17 mouse cellular contexts compared by ENCODE assay signal in the genomic region with DNA sequence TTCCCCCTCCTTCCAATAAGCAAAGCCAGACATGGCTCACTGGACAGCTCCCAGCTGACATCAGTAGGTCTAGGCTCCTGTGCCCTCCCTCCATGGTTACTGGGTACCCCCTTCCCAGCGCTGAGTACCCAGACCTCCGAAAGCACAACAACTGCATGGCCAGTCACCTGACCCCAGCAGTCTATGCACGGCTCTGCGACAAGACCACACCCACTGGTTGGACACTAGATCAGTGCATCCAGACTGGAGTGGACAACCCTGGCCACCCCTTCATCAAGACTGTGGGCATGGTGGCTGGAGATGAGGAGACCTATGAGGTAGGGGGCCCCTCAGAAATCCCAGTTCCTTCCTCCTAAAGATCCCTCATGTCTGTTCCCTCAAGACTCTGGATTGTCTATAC. TPM values are rescaled to one million over a fixed set of nuclear protein-coding genes. Genes with fewer than 3 reads are reported as not detected.
DNase-seq lines count a peak whose midpoint lies in the region; ATAC-seq and TF ChIP-seq lines count a peak whose summit lies in the region.
"Had no signal": no experiment of that assay in that cellular context is flagged by ENCODE, and none has a peak within 500 bp of the region (broad histone marks: within the 10 kb centered on the region; RNA-seq: fewer than 3 reads in every experiment).

No protein-coding gene starts in this region.

- H3K27ac ChIP-seq in forebrain, embryonic 16.5 days (ENCODE audit: low read length) = no peak overlapping the region
- H3K27ac ChIP-seq in forebrain, embryonic 11.5 days (ENCODE audit: low read depth, low read length) = no peak overlapping the region
- H3K27ac ChIP-seq in hindbrain, embryonic 14.5 days = no peak overlapping the region
- no peak overlapping the region for H3K27ac ChIP-seq in neural tube, embryonic 13.5 days (replicated peaks)
- no peak overlapping the region for H3K27ac ChIP-seq in kidney, adult 2 months (ENCODE audit: insufficient read depth, low read depth, low read length)
- H3K27ac ChIP-seq: gastrocnemius, adult 2 months; limb, embryonic 15.5 days had no signal

- H3K27me3 ChIP-seq in forebrain, embryonic 16.5 days (replicated peaks; ENCODE audit: control insufficient read depth, insufficient read depth, low read length) = peaks cover 13% of the 10 kb centered on the region
- H3K27me3 ChIP-seq in forebrain, embryonic 11.5 days (ENCODE audit: control insufficient read depth, insufficient read depth, low read length) = peaks cover 6% of the 10 kb centered on the region; the same call in 1 of the 2 replicates
- H3K27me3 ChIP-seq in hindbrain, embryonic 14.5 days (ENCODE audit: control insufficient read depth, insufficient read depth, low read length) = peaks cover 20% of the 10 kb centered on the region
- H3K27me3 ChIP-seq in neural tube, embryonic 13.5 days = peaks cover 54% of the 10 kb centered on the region
- H3K27me3 ChIP-seq in kidney, adult 2 months (replicated peaks; ENCODE audit: control insufficient read depth, insufficient read depth, low read length) = no peaks in the 10 kb centered on the region

- H3K4me3 ChIP-seq in forebrain, embryonic 16.5 days (replicated peaks; ENCODE audit: low read length) = no peak overlapping the region
- H3K4me3 ChIP-seq in forebrain, embryonic 11.5 days (ENCODE audit: low read depth, low read length) = no peak overlapping the region
- peak overlapping the region; percentile 42 for H3K4me3 ChIP-seq in hindbrain, embryonic 14.5 days (replicated peaks; ENCODE audit: low read length)
- H3K4me3 ChIP-seq in neural tube, embryonic 13.5 days = peak overlapping the region; percentile 44
- H3K4me3 ChIP-seq in kidney, adult 2 months (ENCODE audit: insufficient read depth, low read depth, low read length) = no peak overlapping the region
- H3K4me3 ChIP-seq: erythroblast, embryonic 14.5 days; gastrocnemius, adult 2 months had no signal

- TF ChIP-seq CTCF in kidney, adult 2 months (conservative IDR thresholded peaks at IDR 0.05; ENCODE audit: insufficient read depth, insufficient read length, low read depth, low read length) = no peak

- H3K4me2 ChIP-seq in forebrain, embryonic 16.5 days (ENCODE audit: low read length) = peak overlapping the region; percentile 62; the same call in 1 of the 2 replicates
- no peak overlapping the region for H3K4me2 ChIP-seq in forebrain, embryonic 11.5 days (ENCODE audit: low read depth, low read length, severe bottlenecking)
- H3K4me2 ChIP-seq in hindbrain, embryonic 14.5 days (replicated peaks) = peak overlapping the region; percentile 60
- peak overlapping the region; percentile 53 for H3K4me2 ChIP-seq in neural tube, embryonic 13.5 days

- 43% methylated on average over 4 of the region's 4 CpGs for WGBS in forebrain, embryonic 16.5 days
- 44% methylated on average over 4 of the region's 4 CpGs for WGBS in forebrain, embryonic 11.5 days
- 56% methylated on average over 4 of the region's 4 CpGs for whole genome bisulfite sequencing in hindbrain, embryonic 14.5 days
- 55% methylated on average over 4 of the region's 4 CpGs for WGBS in neural tube, embryonic 13.5 days
- 49% methylated on average over 4 of the region's 4 CpGs for WGBS in kidney, adult 2 months

- no peak for ATAC-seq in forebrain, embryonic 16.5 days
- ATAC-seq in forebrain, embryonic 11.5 days (replicated peaks; ENCODE audit: low FRiP score) = no peak
- no peak for ATAC-seq in hindbrain, embryonic 14.5 days (ENCODE audit: low FRiP score)
- no peak for ATAC-seq in neural tube, embryonic 13.5 days (ENCODE audit: low read depth)

- H3K9ac ChIP-seq in forebrain, embryonic 16.5 days (replicated peaks; ENCODE audit: low read depth, low read length) = no peak overlapping the region
- no peak overlapping the region for H3K9ac ChIP-seq in forebrain, embryonic 11.5 days (ENCODE audit: low read length)
- H3K9ac ChIP-seq in hindbrain, embryonic 14.5 days = peak overlapping the region; percentile 72; the same call in 1 of the 2 replicates
- 0 out of 2 replicates have a peak overlapping the region, but pooled peaks have one; percentile 72 for H3K9ac ChIP-seq in neural tube, embryonic 13.5 days
- H3K9ac ChIP-seq: limb, embryonic 15.5 days had no signal

- no peaks in the 10 kb centered on the region for H3K9me3 ChIP-seq in forebrain, embryonic 16.5 days (ENCODE audit: control insufficient read depth, low read length)
- H3K9me3 ChIP-seq in forebrain, embryonic 11.5 days (ENCODE audit: control insufficient read depth, low read length) = no peaks in the 10 kb centered on the region
- no peaks in the 10 kb centered on the region for H3K9me3 ChIP-seq in hindbrain, embryonic 14.5 days (ENCODE audit: control insufficient read depth, low read length)
- no peaks in the 10 kb centered on the region for H3K9me3 ChIP-seq in neural tube, embryonic 13.5 days
- H3K9me3 ChIP-seq: limb, embryonic 15.5 days had no signal

- no peak for TF ChIP-seq POLR2A in kidney, adult 2 months (IDR thresholded peaks at IDR 0.05; ENCODE audit: low read depth, low read length)

- H3K4me1 ChIP-seq in forebrain, embryonic 16.5 days (replicated peaks; ENCODE audit: control insufficient read depth, insufficient read depth, low read length) = peaks cover 9% of the 10 kb centered on the region
- H3K4me1 ChIP-seq in forebrain, embryonic 11.5 days (replicated peaks; ENCODE audit: control insufficient read depth, insufficient read depth, low read length) = peaks cover 8% of the 10 kb centered on the region; the same call in 1 of the 2 replicates
- H3K4me1 ChIP-seq in hindbrain, embryonic 14.5 days (replicated peaks; ENCODE audit: control insufficient read depth, insufficient read depth, low read length) = peaks cover 4% of the 10 kb centered on the region; the same call in 1 of the 2 replicates
- H3K4me1 ChIP-seq in neural tube, embryonic 13.5 days (replicated peaks) = peaks cover 23% of the 10 kb centered on the region
- no peaks in the 10 kb centered on the region; the same call in 1 of the 2 replicates for H3K4me1 ChIP-seq in kidney, adult 2 months (ENCODE audit: control insufficient read depth, insufficient read depth, low read length)

- no peak for DNase-seq in forebrain, embryonic 11.5 days (ENCODE audit: low spot score)
- DNase-seq in cerebellum, adult 8-10 months = peak; percentile 25
- no peak for DNase-seq in hindbrain, embryonic 14.5 days (ENCODE audit: low spot score)
- DNase-seq in kidney, adult 2 months = no peak
- no peak for DNase-seq in kidney, adult 8-10 months
- DNase-seq in ovary, postnatal 36 days (ENCODE audit: low spot score) = no peak
- DNase-seq: gastrocnemius, adult 2 months; heart, postnatal 36 days; lung, adult 2 months; thymus, postnatal 25 days had no signal

- no peaks in the 10 kb centered on the region for H3K36me3 ChIP-seq in forebrain, embryonic 16.5 days (ENCODE audit: control insufficient read depth, insufficient read depth)
- no peaks in the 10 kb centered on the region for H3K36me3 ChIP-seq in forebrain, embryonic 11.5 days (ENCODE audit: control insufficient read depth, insufficient read depth, low read length)
- H3K36me3 ChIP-seq in hindbrain, embryonic 14.5 days (replicated peaks; ENCODE audit: control insufficient read depth, insufficient read depth) = no peaks in the 10 kb centered on the region; the same call in 1 of the 2 replicates
- no peaks in the 10 kb centered on the region for H3K36me3 ChIP-seq in neural tube, embryonic 13.5 days
- no peaks in the 10 kb centered on the region for H3K36me3 ChIP-seq in kidney, adult 2 months (ENCODE audit: control insufficient read depth, insufficient read depth, low read length)
- H3K36me3 ChIP-seq: limb, embryonic 15.5 days had no signal

RNA-seq across cellular contexts. Expression of gene Ckmt1, which starts 1.9 kb away (rescaled TPM):
- 26.3 and 35.7 TPM in 2 replicates for polyA plus RNA-seq in forebrain, embryonic 16.5 days (2015; fragmentation: Nextera tagmentation; extraction: Ambion mirVana)
- 3.0 and 3.6 TPM in 2 replicates for polyA plus RNA-seq in forebrain, embryonic 11.5 days (2014; fragmentation: Nextera tagmentation; extraction: Ambion mirVana)
- polyA plus RNA-seq in hindbrain, embryonic 14.5 days (2014; fragmentation: Nextera tagmentation; extraction: Ambion mirVana) = 90.5 and 103 TPM in 2 replicates
- polyA plus RNA-seq in neural tube, embryonic 13.5 days (2015; fragmentation: Nextera tagmentation; extraction: Ambion mirVana) = 54.0 and 60.8 TPM in 2 replicates
- 107 and 124 TPM in 2 replicates for polyA plus RNA-seq in kidney, adult 2 months (2012; rRNA removed)
- polyA plus RNA-seq: erythroblast, embryonic 14.5 days had no signal

RNA-seq across cellular contexts. Expression of gene Ppip5k1, which starts 4.3 kb away (rescaled TPM):
- polyA plus RNA-seq in forebrain, embryonic 16.5 days (2015; fragmentation: Nextera tagmentation; extraction: Ambion mirVana) = 14.3 and 22.4 TPM in 2 replicates
- 10.7 and 11.7 TPM in 2 replicates for polyA plus RNA-seq in forebrain, embryonic 11.5 days (2014; fragmentation: Nextera tagmentation; extraction: Ambion mirVana)
- polyA plus RNA-seq in hindbrain, embryonic 14.5 days (2014; fragmentation: Nextera tagmentation; extraction: Ambion mirVana) = 18.6 and 19.3 TPM in 2 replicates
- polyA plus RNA-seq in neural tube, embryonic 13.5 days (2015; fragmentation: Nextera tagmentation; extraction: Ambion mirVana) = 16.3 and 17.4 TPM in 2 replicates
- 41.5 and 56.7 TPM in 2 replicates for polyA plus RNA-seq in kidney, adult 2 months (2012; rRNA removed)

RNA-seq across cellular contexts. Expression of gene Strc, which starts 27.5 kb away (rescaled TPM):
- not detected in 2 replicates for polyA plus RNA-seq in forebrain, embryonic 16.5 days (2015; fragmentation: Nextera tagmentation; extraction: Ambion mirVana)
- not detected in 2 replicates for polyA plus RNA-seq in forebrain, embryonic 11.5 days (2014; fragmentation: Nextera tagmentation; extraction: Ambion mirVana)
- not detected in 2 replicates for polyA plus RNA-seq in hindbrain, embryonic 14.5 days (2014; fragmentation: Nextera tagmentation; extraction: Ambion mirVana)
- not detected in 2 replicates for polyA plus RNA-seq in neural tube, embryonic 13.5 days (2015; fragmentation: Nextera tagmentation; extraction: Ambion mirVana)
- not detected in 2 replicates for polyA plus RNA-seq in kidney, adult 2 months (2012; rRNA removed)
- polyA plus RNA-seq: C2C12; erythroblast, embryonic 14.5 days; kidney, embryonic 16.5 days; limb, embryonic 15.5 days; lung, adult 2 months; stomach, embryonic 14.5 days had no signal

RNA-seq across cellular contexts. Expression of gene Pdia3, which starts 54.1 kb away (rescaled TPM):
- 334 and 342 TPM in 2 replicates for polyA plus RNA-seq in forebrain, embryonic 16.5 days (2015; fragmentation: Nextera tagmentation; extraction: Ambion mirVana)
- polyA plus RNA-seq in forebrain, embryonic 11.5 days (2014; fragmentation: Nextera tagmentation; extraction: Ambion mirVana) = 407 and 435 TPM in 2 replicates
- 268 and 307 TPM in 2 replicates for polyA plus RNA-seq in hindbrain, embryonic 14.5 days (2014; fragmentation: Nextera tagmentation; extraction: Ambion mirVana)
- 453 and 473 TPM in 2 replicates for polyA plus RNA-seq in neural tube, embryonic 13.5 days (2015; fragmentation: Nextera tagmentation; extraction: Ambion mirVana)
- polyA plus RNA-seq in kidney, adult 2 months (2012; rRNA removed) = 239 and 531 TPM in 2 replicates

RNA-seq across cellular contexts. Expression of gene Catsper2, which starts 54.1 kb away (rescaled TPM):
- 4.5 and 7.5 TPM in 2 replicates for polyA plus RNA-seq in forebrain, embryonic 16.5 days (2015; fragmentation: Nextera tagmentation; extraction: Ambion mirVana)
- 2.2 and 2.4 TPM in 2 replicates for polyA plus RNA-seq in forebrain, embryonic 11.5 days (2014; fragmentation: Nextera tagmentation; extraction: Ambion mirVana)
- 2.9 and 3.1 TPM in 2 replicates for polyA plus RNA-seq in hindbrain, embryonic 14.5 days (2014; fragmentation: Nextera tagmentation; extraction: Ambion mirVana)
- 3.5 and 4.8 TPM in 2 replicates for polyA plus RNA-seq in neural tube, embryonic 13.5 days (2015; fragmentation: Nextera tagmentation; extraction: Ambion mirVana)
- polyA plus RNA-seq in kidney, adult 2 months (2012; rRNA removed) = 1.0 and 1.7 TPM in 2 replicates
- polyA plus RNA-seq: erythroblast, embryonic 14.5 days had no signal

Comparison
In these comparisons a context has a peak if more than half of its experiments do, and no peak if none do; other contexts are left out.
1. H3K4me3 ChIP-seq: peak in hindbrain, embryonic 14.5 days (single experiment) and neural tube, embryonic 13.5 days (single experiment); none in forebrain, embryonic 16.5 days (single experiment), forebrain, embryonic 11.5 days (single experiment) and kidney, adult 2 months (single experiment).
2. H3K9ac ChIP-seq: peak in hindbrain, embryonic 14.5 days (single experiment) and neural tube, embryonic 13.5 days (single experiment); none in forebrain, embryonic 16.5 days (single experiment) and forebrain, embryonic 11.5 days (single experiment).